Mouse (Mus musculus): Measurements from ENCODE around the gene Slc39a9.
A peak's percentile ranks its signal among the peaks of the same experiment; 100 is the strongest.

The Slc39a9 gene

GRCm38 (mm10) chr12:80643693-80644505 is at the start of gene Slc39a9, which contains the start of gene Erh:
Gene Slc39a9, plus strand, starts transcription at chr12:80643883.
Gene Erh, minus strand, starts transcription at chr12:80644341.
- peak; percentile 91 for DNase-seq (ENCODE audit: low read depth, low spot score)

GRCm38 (mm10) chr12:80594141-80594540 is 49.5 kb upstream of the Slc39a9 start:
- DNase-seq (ENCODE audit: low read depth, low spot score) = no peak

DNA sequence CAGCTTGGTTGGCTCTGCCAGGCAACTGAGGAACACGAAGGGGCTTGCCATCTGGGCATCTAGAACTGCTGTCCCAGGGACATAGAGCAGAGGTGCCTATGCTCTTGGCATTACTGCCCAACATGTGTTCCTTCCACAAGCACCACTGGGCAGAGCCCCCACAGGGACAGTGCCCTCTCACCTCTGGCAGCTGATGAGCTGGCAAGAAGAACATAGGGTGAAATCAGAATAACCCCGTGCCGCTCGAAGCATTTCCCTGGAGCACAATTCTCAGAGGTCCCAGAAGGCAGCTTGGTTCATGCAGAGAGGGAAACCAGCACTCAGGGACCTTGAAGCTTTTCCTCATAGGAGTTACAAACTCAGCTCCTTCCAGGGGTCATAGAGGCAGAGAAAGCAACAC is 48.9 kb upstream of the Slc39a9 start:
- no peak for DNase-seq (ENCODE audit: low read depth, low spot score)

- DNase-seq (ENCODE audit: low read depth, low spot score) = no peak
Observed at GRCm38 (mm10) chr12:80595566-80595965, 48.1 kb upstream of the Slc39a9 start.

DNA sequence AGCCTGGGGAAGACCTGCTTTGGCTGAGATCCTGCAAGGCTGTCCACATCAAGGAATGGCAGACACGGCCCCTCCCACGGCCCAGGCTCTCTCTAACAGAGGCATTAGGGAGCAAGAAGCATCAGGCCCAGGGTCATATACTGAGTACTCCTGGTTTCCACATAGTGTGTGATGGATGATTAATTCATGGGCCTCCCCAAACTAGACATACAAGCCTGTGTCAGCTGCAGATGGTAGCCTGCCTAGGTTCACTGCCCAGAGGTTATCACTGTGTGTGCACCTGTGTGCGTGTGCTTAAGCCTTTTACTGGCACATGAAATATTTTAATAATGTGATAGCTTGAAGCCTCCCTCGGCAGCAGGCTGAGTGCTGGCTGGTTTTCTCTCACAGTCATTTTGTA is 47.7 kb upstream of the Slc39a9 start:
- DNase-seq (ENCODE audit: low read depth, low spot score) = no peak

- no peak for DNase-seq (ENCODE audit: low read depth, low spot score)
Observed at GRCm38 (mm10) chr12:80598236-80598635, 45.4 kb upstream of the Slc39a9 start.

DNA sequence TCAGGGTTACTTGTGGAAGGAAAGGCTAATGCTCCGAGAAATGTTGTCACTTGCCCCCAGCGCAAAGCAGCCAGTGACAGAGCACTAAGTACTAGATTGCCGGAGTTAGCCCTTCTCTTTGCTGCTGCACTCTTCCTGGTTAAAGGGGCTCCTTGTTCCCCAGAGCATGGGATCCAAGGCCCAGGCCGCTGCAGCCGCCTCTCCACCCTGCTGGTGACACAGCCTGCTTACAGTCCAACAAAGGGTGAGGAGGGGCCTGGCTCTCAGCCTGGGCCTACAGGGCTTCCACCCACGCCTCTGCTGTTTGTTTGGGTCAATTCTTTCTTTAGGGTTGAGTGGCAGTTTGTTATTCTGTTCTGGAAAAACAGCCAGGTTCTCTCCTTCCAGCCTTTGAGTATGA is 44.9 kb upstream of the Slc39a9 start:
- peak; percentile 42 for DNase-seq (ENCODE audit: low read depth, low spot score)

DNA sequence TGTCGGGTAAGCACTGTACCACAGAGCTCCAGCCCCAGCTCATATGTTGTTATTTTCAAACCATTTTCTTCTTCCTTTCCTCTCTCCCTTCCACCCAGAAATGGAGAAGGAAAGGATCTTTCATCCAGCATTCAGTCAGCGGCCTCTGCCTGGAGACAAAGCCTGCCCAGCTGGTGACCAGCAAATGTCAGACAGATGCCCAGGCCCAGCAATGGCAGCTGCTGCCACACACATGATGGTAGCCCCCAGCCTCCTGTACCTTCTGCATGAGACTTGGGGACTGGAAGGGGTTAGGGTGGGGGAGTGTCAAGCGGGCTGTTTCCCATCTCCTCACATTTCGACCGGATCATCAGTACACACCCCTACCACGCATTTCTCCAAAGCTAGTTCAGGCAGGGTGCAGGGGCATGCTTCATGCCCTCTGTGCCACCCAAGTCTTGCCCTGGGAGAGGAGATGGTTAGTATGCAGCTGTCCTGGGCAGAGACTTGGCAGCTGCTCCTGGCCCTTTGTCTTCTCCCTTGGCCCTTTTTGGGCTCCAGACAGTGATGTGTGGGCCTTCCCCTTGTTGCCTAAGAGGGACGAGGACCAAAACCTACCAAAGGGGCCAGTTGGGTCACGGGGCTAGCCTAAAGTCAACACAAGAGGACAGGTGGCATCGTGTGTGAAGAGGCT is 42.0 kb upstream of the Slc39a9 start:
- DNase-seq (ENCODE audit: low read depth, low spot score) = no peak

DNA sequence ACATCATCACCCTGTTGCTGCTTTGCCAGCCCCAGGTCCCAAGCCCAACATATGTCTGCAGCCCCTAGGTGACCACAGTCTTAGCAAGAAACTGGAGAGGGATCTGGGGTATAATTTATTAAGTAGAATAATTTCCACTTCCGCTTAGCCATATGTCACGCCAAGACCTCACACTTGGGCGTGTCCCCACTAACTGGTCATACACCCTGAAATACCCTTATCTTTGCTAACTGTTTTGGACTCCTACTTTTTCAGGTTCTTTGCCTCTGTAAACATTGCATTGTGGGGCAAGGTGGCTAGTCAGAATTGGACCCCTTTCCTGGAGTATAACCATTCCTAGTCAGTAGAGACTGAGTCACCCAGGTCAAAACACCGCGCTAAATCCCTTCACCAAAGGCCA is 41.3 kb upstream of the Slc39a9 start:
- no peak for DNase-seq (ENCODE audit: low read depth, low spot score)

GRCm38 (mm10) chr12:80603566-80603965 is 40.1 kb upstream of the Slc39a9 start:
- no peak for DNase-seq (ENCODE audit: low read depth, low spot score)

DNA sequence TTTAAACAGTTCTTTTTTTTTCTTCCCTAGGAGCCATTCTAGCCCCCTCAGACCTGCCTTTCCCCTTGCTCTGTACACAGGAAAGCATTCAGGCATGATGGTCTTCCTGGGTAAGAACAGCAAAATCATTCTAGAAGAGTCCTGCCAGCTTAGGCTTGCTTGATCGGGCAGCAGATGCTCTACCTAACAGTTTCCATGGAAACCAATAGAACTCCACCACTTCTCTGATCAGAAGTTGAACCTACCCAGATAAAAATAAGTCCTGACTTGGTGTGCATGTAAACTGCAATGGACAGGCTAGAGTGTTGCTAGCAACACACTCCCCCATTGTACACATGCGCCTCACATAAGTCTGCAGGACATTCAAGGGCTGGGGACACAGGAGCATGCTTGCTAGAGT is 39.5 kb upstream of the Slc39a9 start:
- no peak for DNase-seq (ENCODE audit: low read depth, low spot score)

DNA sequence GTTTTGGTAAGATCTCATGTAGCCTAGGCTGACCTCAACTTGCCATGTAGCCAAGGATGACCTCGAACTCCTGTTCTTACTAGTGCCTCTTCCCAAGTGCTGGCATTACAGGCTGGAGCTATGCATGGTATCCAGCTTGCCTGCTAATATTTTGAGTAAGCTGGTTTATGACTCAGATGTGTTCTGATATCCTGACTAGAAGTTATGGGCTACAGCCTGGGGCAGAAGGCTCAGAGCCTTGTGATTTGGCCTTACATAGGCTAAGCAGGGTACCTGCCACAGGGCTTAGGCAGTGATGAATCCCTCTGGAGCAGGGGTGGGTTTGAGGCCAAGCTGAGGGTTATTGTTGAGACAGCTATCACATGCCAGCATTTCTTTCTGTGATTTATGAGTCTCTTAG is 35.1 kb upstream of the Slc39a9 start:
- no peak for DNase-seq (ENCODE audit: low read depth, low spot score)

DNA sequence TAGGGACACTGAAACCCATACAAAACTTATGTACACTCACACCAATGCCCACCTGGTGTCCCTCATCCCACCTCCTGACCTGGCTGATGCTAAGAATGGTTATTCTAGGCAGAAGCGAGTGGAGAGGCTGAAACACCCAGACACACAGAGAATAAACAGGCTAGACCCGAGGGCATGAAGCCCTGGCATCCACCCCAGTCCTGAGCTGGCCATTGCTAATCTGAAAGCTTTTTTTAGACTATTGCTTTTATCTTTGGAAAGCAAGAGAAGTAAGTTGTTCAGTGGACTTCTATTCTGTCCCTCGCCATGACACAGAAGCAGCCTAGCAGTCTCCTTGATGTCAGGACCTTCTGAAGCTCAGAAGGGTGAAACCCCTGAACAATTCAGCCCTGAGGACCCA is 33.8 kb upstream of the Slc39a9 start:
- DNase-seq (ENCODE audit: low read depth, low spot score) = no peak

- no peak for DNase-seq (ENCODE audit: low read depth, low spot score)
Observed at GRCm38 (mm10) chr12:80612113-80612791, 31.4 kb upstream of the Slc39a9 start.

DNA sequence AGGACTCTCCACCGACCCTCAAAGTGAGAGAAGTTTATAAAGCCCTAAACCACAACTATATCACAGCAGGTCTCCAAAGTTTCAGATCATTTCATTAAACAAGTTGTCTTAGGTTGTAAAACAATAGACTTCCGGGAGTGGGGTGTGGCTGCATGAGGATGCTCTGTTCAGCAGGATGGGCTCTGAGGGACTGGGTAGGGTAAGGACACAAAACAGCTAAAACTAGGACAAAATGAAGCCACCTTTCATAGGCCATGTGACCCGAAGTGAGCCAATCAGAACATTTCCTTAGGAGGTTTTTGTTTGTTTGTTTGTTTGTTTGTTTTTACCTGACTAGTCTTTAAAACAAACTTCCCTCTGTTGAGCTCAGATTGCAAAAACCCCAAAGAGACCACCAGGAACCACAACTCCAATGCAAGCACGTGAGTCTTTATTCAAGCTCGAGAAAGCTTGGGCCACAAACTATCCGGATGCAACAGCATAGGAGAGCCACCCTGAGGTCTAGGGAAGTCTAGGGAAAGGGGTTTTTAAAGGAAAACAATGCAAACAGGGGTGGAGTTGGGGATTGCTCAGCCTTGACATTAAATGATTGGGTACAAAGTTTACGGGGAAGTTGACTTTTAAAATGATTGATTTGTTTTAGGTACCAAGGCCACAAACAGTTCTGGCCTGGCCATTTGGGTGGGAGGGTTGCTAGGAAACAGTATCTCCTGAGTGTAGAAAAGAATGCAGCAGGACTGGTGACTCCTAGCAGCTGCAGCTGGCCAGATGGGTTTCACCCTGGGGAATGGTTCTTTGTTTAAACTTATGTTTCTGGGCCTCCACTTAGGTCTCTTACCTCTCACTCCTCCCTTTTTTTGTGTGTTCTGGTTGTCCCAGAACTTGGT is 28.1 kb upstream of the Slc39a9 start:
- DNase-seq (ENCODE audit: low read depth, low spot score) = no peak

DNA sequence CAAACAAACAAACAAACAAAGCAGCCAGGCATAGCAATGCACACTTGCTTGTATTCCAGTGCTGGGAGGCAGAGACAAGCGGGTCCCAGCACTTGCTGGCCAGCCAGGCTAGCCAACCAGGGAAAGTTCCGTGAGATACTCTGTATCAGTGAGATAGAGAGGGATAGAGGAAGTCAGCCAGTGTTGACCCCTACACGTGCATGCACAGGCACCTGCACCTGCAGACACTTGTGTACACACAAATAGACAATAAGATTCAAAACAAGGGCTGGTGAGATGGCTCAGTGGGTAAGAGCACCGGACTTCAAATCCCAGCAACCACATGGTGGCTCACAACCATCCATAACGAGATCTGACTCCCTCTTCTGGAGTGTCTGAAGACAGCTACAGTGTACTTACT is 23.2 kb upstream of the Slc39a9 start:
- DNase-seq (ENCODE audit: low read depth, low spot score) = no peak

- no peak for DNase-seq (ENCODE audit: low read depth, low spot score)
Observed at GRCm38 (mm10) chr12:80631790-80632189, 11.9 kb upstream of the Slc39a9 start.

DNA sequence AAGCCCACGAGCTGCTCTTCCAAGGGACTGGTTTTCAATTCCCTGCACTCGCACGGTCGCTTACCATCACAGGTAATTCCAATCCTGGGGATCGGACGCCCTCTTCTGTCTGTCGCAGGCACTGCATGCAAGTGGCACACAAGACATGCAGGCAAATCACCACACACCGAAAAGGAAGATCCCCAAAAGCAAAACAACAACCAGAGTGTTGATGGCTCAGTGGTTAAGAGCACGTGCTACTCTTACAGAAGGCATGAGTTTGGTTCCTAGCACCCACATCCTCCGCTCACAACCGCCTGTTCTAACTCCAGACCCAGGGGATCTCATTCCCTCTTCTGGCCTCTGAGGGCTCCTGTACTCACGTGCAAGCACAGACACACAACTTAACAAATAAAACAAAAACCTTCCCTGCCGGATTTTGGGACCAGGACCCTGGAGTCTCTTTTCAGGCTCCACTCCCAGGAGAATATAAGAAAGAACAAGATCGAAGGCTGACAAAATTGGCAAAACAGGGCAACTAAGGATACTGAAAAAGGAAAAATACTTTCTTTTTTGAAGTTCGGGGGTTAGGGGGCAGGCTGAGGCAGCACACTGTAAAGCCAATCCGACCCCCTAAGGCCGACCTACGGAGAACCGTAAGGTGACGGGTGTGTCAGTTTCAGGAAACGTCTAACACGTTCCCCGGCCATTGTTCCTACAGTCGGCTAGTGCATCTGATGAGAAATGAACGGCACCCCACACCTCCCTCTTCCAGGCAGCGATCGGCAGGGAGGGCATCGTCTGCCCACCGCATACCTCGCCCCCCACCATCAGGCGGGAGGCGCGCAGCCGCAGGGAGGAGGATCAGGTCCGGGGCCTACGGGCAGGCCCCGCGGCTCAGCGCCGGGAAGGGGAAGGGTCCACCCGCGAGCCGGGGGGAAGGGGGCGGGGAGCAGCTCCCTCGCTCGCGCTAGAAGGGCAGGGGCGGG is 674 bp upstream of the Slc39a9 start:
- DNase-seq (ENCODE audit: low read depth, low spot score) = no peak

GRCm38 (mm10) chr12:80644506-80644868 is 804 bp downstream of the Slc39a9 start:
- DNase-seq (ENCODE audit: low read depth, low spot score) = no peak

- no peak for DNase-seq (ENCODE audit: low read depth, low spot score)
Observed at GRCm38 (mm10) chr12:80646377-80646776, 2.7 kb downstream of the Slc39a9 start.

All from skeletal muscle tissue, adult 2 months (tissue).